Mouse (Mus musculus) limb, embryonic 13.5 days (tissue): ENCODE measurements around the gene Qdpr. TPM values are rescaled to one million over a fixed set of nuclear protein-coding genes. Genes with fewer than 3 reads are reported as not detected.

Experiments
- ATAC-seq: fragments of 200-750 bp; cut with Nextera tagmentation; 2 replicates; pipeline ENCODE4 v1.8.0; 2017; ENCODE audit warnings: low read depth, moderate number of reproducible peaks, moderate TSS enrichment; ENCODE audit not compliant: low FRiP score
- H3K27ac ChIP-seq: fragments of 300-500 bp; sonication (generic); 2 replicates; pipeline ENCODE4 v1.5.1; 2015; ENCODE audit warnings: inconsistent platforms, mild to moderate bottlenecking, moderate library complexity
- H3K27me3 ChIP-seq: fragments of 300-500 bp; sonication (generic); 2 replicates; pipeline ENCODE4 v1.6.1; 2015; ENCODE audit warnings: mild to moderate bottlenecking, inconsistent platforms
- H3K36me3 ChIP-seq: fragments of 300-500 bp; sonication (generic); 2 replicates; pipeline ENCODE4 v1.6.1; 2015; ENCODE audit warnings: inconsistent platforms, mild to moderate bottlenecking, moderate library complexity
- H3K4me1 ChIP-seq: fragments of 300-500 bp; sonication (generic); 2 replicates; pipeline ENCODE4 v1.6.1; 2015; ENCODE audit warnings: inconsistent platforms
- H3K4me2 ChIP-seq: fragments of 300-500 bp; sonication (generic); replicated peaks from 2 replicates; pipeline ENCODE4 v1.6.1; 2015; ENCODE audit warnings: inconsistent platforms, mild to moderate bottlenecking, moderate library complexity
- H3K4me3 ChIP-seq: fragments of 300-500 bp; sonication (generic); 2 replicates; pipeline ENCODE4 v1.5.1; 2015; ENCODE audit warnings: moderate library complexity, mild to moderate bottlenecking, inconsistent platforms
- H3K9ac ChIP-seq: fragments of 300-500 bp; sonication (generic); 2 replicates; pipeline ENCODE4 v1.6.1; 2015; ENCODE audit warnings: mild to moderate bottlenecking, inconsistent platforms
- H3K9me3 ChIP-seq: fragments of 300-500 bp; sonication (generic); 2 replicates; pipeline ENCODE4 v1.6.1; 2016; ENCODE audit warnings: inconsistent platforms
- WGBS: fragments of 180-500 bp; shearing (Covaris S2); methylation state at CpG from one replicate; pipeline ENCODE4 v1.1.7; 2015; 5-methylcytosine and 5-hydroxymethylcytosine counted together
- polyA plus RNA-seq: library from polyadenylated mRNA; unstranded; fragments of >200 nt; fragmentation: Nextera tagmentation; extraction: Ambion mirVana; gene quantifications from 2 replicates; pipeline ENCODE4 v1.2.1, GENCODE M21; 2015

Gene Qdpr
- polyA plus RNA-seq, 1 experiment from 2014 or later, result 122 TPM

DNA sequence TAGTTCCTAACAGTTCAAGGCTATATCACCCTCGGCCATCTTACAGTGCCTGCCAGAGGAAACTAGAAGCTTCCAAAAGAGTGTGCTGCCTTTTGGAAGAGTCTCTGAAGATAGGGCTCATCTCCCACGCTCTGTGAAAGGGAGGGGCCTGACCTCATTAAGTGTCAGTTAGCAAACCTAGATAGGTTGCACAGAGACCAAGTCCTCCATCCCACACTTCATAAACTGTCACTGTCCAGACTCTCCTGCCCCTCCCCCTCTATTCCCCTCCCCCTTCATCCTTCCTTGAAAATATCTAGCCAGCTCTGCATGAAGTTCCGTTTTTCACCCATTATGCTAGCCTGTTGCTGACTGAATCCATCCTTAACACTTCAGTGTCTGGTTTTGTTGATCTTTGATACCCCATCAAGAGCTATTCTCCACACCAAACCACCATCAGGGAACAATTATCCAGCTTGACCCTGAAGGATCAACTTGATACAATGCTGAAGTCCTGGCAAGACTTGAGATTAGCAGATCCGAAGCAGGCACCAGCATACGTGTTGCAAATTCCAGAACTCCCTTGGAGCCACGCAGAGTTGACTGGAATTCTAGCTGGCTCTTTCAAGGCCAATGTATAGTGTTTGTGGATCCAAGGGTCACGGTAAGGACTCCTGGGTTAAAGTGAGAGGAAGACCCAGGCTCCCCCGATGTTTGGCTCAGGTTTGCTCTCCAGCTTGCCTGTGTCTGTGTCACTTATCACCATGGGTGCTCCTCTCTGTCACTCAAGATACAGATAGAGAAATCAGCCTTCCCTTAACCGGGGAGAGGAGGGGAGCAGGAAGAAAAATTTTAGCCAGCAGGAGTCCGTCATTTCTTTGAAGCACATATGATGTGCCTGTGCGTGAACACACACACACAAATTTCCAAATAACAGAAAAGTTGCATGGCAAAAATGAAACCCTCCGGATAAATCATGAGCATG lies 27.9 kb downstream of the Qdpr start:
- no peak for ATAC-seq
- WGBS, result 54% methylated on average over 12 of the region's 12 CpGs
- H3K4me3 ChIP-seq, result no peak overlapping the region
- peaks cover 8% of the 10 kb centered on the region; the same call in 1 of the 2 replicates for H3K4me1 ChIP-seq
- H3K36me3 ChIP-seq, result peaks cover 3% of the 10 kb centered on the region; the same call in 1 of the 2 replicates
- H3K9ac ChIP-seq, result no peak overlapping the region
- H3K27me3 ChIP-seq, result no peaks in the 10 kb centered on the region
- H3K27ac ChIP-seq, result no peak overlapping the region
- peaks cover 3% of the 10 kb centered on the region; the same call in 1 of the 2 replicates for H3K9me3 ChIP-seq
- no peak overlapping the region for H3K4me2 ChIP-seq

DNA sequence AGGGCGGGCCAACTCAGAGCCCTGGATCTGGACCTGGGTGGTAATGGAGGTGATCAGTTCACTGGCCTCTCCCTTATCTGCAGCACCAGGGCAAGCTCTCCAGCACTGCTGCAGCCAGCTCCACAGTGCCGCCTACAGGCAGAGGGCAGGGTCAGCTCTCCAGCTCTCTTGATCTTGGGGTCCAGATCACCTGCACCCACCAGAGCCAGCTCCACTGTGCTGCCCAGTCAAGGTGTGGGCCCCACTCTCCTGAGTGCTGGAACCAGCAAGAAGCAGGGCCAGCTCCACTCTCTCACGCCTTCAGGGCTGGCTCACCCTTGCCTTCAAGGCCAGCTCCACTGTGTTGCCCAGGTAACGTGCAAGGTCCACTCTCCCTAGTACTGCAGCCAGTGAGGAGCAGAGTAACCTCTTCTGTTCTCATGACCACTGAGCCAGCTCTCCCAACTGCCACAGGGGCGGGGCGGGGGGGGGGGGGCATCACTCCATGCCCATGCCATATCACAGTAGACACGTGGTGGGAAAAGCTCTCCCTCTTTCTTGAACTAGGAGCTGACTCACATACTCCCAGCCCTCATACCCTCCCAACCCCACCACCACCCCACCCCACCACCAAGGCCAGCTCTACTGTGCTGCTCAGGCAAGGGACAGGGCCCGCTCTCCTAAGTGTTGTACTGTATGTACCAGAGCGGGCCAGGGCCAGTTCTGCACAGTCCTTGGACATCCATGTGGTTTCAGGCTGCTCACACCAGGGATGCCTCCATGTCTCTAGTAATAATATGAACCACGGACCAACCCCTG lies 30.0 kb downstream of the Qdpr start:
- no peak overlapping the region for H3K4me3 ChIP-seq
- no peaks in the 10 kb centered on the region for H3K27me3 ChIP-seq
- ATAC-seq, result no peak
- peaks cover 8% of the 10 kb centered on the region; the same call in 1 of the 2 replicates for H3K4me1 ChIP-seq
- H3K9ac ChIP-seq, result no peak overlapping the region
- H3K9me3 ChIP-seq, result no peaks in the 10 kb centered on the region
- no peak overlapping the region for H3K4me2 ChIP-seq
- no peaks in the 10 kb centered on the region for H3K36me3 ChIP-seq
- WGBS, result 79% methylated on average over 10 of the region's 10 CpGs
- H3K27ac ChIP-seq, result no peak overlapping the region

GRCm38 (mm10) chr5:45417859-45418443 lies 32.1 kb downstream of the Qdpr start:
- 82% methylated on average over 3 of the region's 3 CpGs for WGBS
- H3K4me1 ChIP-seq, result peaks cover 8% of the 10 kb centered on the region; the same call in 1 of the 2 replicates
- H3K27me3 ChIP-seq, result no peaks in the 10 kb centered on the region
- H3K36me3 ChIP-seq, result no peaks in the 10 kb centered on the region
- no peak overlapping the region for H3K9ac ChIP-seq
- no peak overlapping the region for H3K27ac ChIP-seq
- no peak overlapping the region for H3K4me3 ChIP-seq
- no peaks in the 10 kb centered on the region for H3K9me3 ChIP-seq
- no peak for ATAC-seq
- H3K4me2 ChIP-seq, result no peak overlapping the region

DNA sequence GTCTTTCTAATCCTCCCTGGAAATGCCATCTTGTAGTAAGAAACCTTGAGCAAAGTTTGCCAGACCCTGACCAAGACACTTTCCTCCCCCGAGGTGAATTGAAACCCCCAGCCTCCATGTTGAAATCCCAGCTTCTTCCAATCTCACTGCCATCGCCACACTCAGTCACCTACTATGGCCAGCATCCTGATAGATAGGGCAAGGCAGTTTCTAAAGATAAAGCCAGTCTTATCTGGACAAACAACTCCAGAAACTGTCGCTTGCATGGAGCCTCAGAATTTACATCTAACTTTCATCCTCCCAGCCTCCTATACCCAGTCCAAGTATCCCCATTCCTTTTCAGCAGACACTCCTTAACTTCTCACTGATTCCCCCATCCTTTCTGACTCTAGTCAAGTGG lies 33.6 kb downstream of the Qdpr start:
- Histone ChIP-seq H3K4me3 (no peak overlapping the region), H3K4me2 (no peak overlapping the region), H3K4me1 (no peaks in the 10 kb centered on the region), H3K27me3 (no peaks in the 10 kb centered on the region), H3K9ac (no peak overlapping the region), H3K36me3 (no peaks in the 10 kb centered on the region), H3K9me3 (no peaks in the 10 kb centered on the region), H3K27ac (no peak overlapping the region)
- no peak for ATAC-seq
- WGBS, result 91% methylated on average over 3 of the region's 3 CpGs

DNA sequence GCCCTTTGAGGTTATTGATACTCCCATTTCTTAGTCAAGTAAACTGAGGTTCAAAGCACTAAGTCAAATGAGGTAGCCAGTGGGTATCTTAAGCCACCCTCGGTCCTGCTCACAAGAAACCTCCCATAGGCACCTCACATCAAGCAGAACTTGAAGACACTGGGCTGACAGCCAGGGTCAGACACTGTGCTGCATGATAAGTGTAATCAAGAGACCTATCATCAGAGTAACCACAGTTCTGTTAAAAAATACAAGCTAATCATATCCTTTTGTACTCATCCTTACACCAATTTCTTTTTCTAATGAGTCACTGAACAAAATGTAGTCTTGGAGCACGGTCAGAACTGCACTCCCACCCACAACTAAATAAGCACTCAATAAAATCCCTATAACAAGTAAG lies 43.9 kb downstream of the Qdpr start:
- H3K27ac ChIP-seq, result no peak overlapping the region
- H3K9ac ChIP-seq, result no peak overlapping the region
- peaks cover 5% of the 10 kb centered on the region; the same call in 1 of the 2 replicates for H3K27me3 ChIP-seq
- 68% methylated on average over 2 of the region's 2 CpGs for WGBS
- H3K4me2 ChIP-seq, result no peak overlapping the region
- H3K4me3 ChIP-seq, result no peak overlapping the region
- no peaks in the 10 kb centered on the region for H3K4me1 ChIP-seq
- H3K36me3 ChIP-seq, result no peaks in the 10 kb centered on the region
- no peaks in the 10 kb centered on the region for H3K9me3 ChIP-seq
- no peak for ATAC-seq

DNA sequence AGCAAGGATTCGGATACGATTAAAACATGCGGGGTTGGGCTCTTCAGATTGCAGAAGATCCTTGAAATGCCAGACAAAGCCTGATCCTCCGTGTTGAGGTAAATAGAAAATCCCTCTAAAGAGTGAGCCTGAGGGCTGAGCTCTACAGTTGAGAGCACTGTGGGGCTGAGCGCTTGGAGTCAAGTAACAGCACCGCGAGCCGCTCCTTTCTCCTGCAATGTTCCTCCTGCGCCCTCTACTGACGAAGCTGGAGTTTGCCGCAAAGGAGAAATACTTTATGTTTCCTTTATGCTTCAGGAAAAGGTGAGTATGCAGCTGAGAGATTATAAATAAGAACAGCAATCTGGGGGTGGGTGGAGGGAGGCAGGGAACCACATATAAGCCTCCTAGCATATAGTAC lies 47.4 kb downstream of the Qdpr start:
- no peak overlapping the region for H3K27ac ChIP-seq
- H3K4me3 ChIP-seq, result no peak overlapping the region
- H3K36me3 ChIP-seq, result no peaks in the 10 kb centered on the region
- ATAC-seq, result peak; percentile 80; the same call in 1 of the 2 replicates
- H3K4me2 ChIP-seq, result no peak overlapping the region
- peaks cover 5% of the 10 kb centered on the region; the same call in 1 of the 2 replicates for H3K27me3 ChIP-seq
- H3K4me1 ChIP-seq, result no peaks in the 10 kb centered on the region
- H3K9me3 ChIP-seq, result no peaks in the 10 kb centered on the region
- no peak overlapping the region for H3K9ac ChIP-seq
- WGBS, result 17% methylated on average over 11 of the region's 11 CpGs

- Histone ChIP-seq H3K4me1 (no peaks in the 10 kb centered on the region), H3K27me3 (no peaks in the 10 kb centered on the region), H3K9ac (no peak overlapping the region), H3K36me3 (no peaks in the 10 kb centered on the region), H3K4me3 (no peak overlapping the region), H3K27ac (no peak overlapping the region), H3K9me3 (no peaks in the 10 kb centered on the region), H3K4me2 (no peak overlapping the region)
- ATAC-seq, result no peak
- 76% methylated on average over 2 of the region's 2 CpGs for whole genome bisulfite sequencing
Measured at GRCm38 (mm10) chr5:45384034-45384812, 65.8 kb downstream of the Qdpr start.

Other genes with a start within 250 kb of the Qdpr start
- gene Clrn2, start 3.5 kb upstream of the Qdpr start, polyA plus RNA-seq, result not detected in 2 replicates
- gene Lap3, start 43.1 kb upstream of the Qdpr start, polyA plus RNA-seq, result 78.2 and 78.8 TPM in 2 replicates
- gene Med28, start 70.0 kb upstream of the Qdpr start, polyA plus RNA-seq, result 256 and 263 TPM in 2 replicates
- 2.1 and 2.6 TPM in 2 replicates for gene Fam184b, start 189.4 kb upstream of the Qdpr start, polyA plus RNA-seq
- 48.2 and 49.7 TPM in 2 replicates for gene Ncapg, start 219.7 kb upstream of the Qdpr start, polyA plus RNA-seq